Mouse (Mus musculus) heart, embryonic 11.5 days (tissue): ENCODE measurements around the gene Rpusd2. TPM values are rescaled to one million over a fixed set of nuclear protein-coding genes. Genes with fewer than 3 reads are reported as not detected.

Experiments used
- ATAC-seq: fragments of 200-750 bp; cut with Nextera tagmentation; replicated peaks from 2 replicates; pipeline ENCODE4 v1.8.0; 2017; ENCODE audit warnings: moderate library complexity; ENCODE audit not compliant: insufficient number of reproducible peaks, low FRiP score, low TSS enrichment
- H3K27ac ChIP-seq: fragments of 300-500 bp; sonication (generic); 2 replicates; pipeline ENCODE4 v1.5.1; 2014; ENCODE audit warnings: mild to moderate bottlenecking, low read depth, low read length
- H3K27me3 ChIP-seq: fragments of 300-500 bp; sonication (generic); 2 replicates; pipeline ENCODE4 v1.6.1; 2014; ENCODE audit warnings: mild to moderate bottlenecking, low read length, mixed read lengths; ENCODE audit not compliant: control insufficient read depth, insufficient read depth
- H3K36me3 ChIP-seq: fragments of 300-500 bp; sonication (generic); 2 replicates; pipeline ENCODE4 v1.6.1; 2014; ENCODE audit warnings: mild to moderate bottlenecking, low read length, moderate library complexity, mixed read lengths; ENCODE audit not compliant: control insufficient read depth, insufficient read depth
- H3K4me1 ChIP-seq: fragments of 300-500 bp; sonication (generic); 2 replicates; pipeline ENCODE4 v1.6.1; 2014; ENCODE audit warnings: low read length; ENCODE audit not compliant: control insufficient read depth, insufficient read depth
- H3K4me2 ChIP-seq: fragments of 300-500 bp; sonication (generic); 2 replicates; pipeline ENCODE4 v1.6.1; 2014; ENCODE audit warnings: mild to moderate bottlenecking, moderate library complexity
- H3K4me3 ChIP-seq: fragments of 300-500 bp; sonication (generic); 2 replicates; pipeline ENCODE4 v1.5.1; 2014; ENCODE audit warnings: low read depth, low read length
- H3K9ac ChIP-seq: fragments of 300-500 bp; sonication (generic); 2 replicates; pipeline ENCODE4 v1.6.1; 2014; ENCODE audit warnings: mild to moderate bottlenecking, low read depth, low read length, moderate library complexity
- H3K9me3 ChIP-seq: fragments of 300-500 bp; sonication (generic); replicated peaks from 2 replicates; pipeline ENCODE4 v1.6.1; 2016; ENCODE audit warnings: low read length; ENCODE audit not compliant: control insufficient read depth
- WGBS: fragments of 180-500 bp; shearing (Covaris S2); extraction: QIAGEN DNeasy Blood & Tissue Kit; methylation state at CpG from one replicate; pipeline ENCODE4 v1.1.7; 2014; ENCODE audit not compliant: insufficient replicate concordance; 5-methylcytosine and 5-hydroxymethylcytosine counted together
- polyA plus RNA-seq: library from polyadenylated mRNA; unstranded; fragments of >200 nt; fragmentation: Nextera tagmentation; extraction: Ambion mirVana; gene quantifications from 2 replicates; pipeline ENCODE4 v1.2.1, GENCODE M21; 2014

Rpusd2 gene
- polyA plus RNA-seq, 1 experiment from 2014 or later: 4.8 TPM

DNA sequence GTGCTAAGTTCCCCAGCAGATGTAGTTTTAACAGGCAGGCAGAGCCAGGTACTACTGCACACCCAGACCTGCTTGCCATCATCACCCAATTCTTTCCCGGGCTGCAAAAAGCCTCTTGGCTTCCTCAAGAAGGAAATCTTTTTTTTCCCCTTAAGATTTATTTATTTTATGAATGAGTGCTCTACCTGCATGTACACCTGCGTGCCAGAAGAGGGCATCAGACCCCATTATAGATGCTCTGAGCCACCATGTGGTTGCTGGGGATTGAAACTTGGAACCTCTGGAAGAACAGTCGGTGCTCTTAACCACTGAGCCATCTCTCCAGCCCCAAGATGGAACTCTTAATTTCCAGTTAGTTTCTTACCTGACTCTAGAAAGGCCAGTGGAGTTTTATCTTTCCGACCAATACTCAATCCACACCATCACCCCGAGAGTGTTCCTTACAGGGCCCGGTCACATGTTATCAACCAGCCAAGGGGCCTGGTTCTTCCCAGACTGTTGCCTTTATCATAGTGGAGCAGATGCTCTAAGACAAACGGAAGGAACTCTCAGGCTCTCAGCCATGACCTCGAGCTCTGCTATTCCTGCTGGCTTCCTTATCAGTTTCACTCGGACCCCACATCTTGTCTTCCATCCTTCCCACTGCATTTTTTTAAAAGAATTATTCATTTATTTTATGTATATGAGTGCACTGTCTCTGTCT, 9.9 kb upstream of the Rpusd2 start:
- Histone ChIP-seq H3K36me3 (peaks cover 16% of the 10 kb centered on the region), H3K27ac (no peak overlapping the region)

DNA sequence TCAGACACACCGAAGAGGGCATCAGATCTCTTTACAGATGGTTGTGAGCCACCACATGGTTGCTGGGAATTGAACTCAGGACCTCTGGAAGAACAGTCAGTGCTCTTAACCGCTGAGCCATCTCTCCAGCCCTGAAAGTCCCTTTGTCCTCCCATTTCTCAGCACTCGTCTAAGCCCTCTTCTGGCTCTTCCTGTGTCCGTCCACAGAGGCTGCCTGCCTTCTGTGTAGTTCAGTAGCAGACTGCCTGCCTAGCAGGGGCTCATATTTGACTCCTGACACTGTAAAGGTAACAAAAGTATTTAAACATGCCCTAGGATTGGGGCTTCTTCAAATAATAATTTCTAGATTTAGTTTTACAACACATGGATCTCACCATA, 9.4 kb upstream of the Rpusd2 start:
- H3K9me3 ChIP-seq: no peaks in the 10 kb centered on the region
- H3K4me1 ChIP-seq: peaks cover 12% of the 10 kb centered on the region; the same call in 1 of the 2 replicates
- no peaks in the 10 kb centered on the region for H3K27me3 ChIP-seq
- no peak overlapping the region for H3K9ac ChIP-seq
- H3K4me2 ChIP-seq: no peak overlapping the region
- 64% methylated on average over 4 of the region's 4 CpGs for WGBS
- H3K27ac ChIP-seq: no peak overlapping the region
- H3K36me3 ChIP-seq: peaks cover 16% of the 10 kb centered on the region
- no peak overlapping the region for H3K4me3 ChIP-seq
- no peak for ATAC-seq

More for the DNA sequence above, 9.9 kb upstream of the Rpusd2 start:
- H3K27me3 ChIP-seq: no peaks in the 10 kb centered on the region
- H3K9ac ChIP-seq: no peak overlapping the region
- peaks cover 12% of the 10 kb centered on the region; the same call in 1 of the 2 replicates for H3K4me1 ChIP-seq
- no peaks in the 10 kb centered on the region for H3K9me3 ChIP-seq
- WGBS: 58% methylated on average over 9 of the region's 9 CpGs
- H3K4me2 ChIP-seq: no peak overlapping the region
- no peak overlapping the region for H3K4me3 ChIP-seq
- ATAC-seq: peak; percentile 48; the same call in 1 of the 2 replicates

DNA sequence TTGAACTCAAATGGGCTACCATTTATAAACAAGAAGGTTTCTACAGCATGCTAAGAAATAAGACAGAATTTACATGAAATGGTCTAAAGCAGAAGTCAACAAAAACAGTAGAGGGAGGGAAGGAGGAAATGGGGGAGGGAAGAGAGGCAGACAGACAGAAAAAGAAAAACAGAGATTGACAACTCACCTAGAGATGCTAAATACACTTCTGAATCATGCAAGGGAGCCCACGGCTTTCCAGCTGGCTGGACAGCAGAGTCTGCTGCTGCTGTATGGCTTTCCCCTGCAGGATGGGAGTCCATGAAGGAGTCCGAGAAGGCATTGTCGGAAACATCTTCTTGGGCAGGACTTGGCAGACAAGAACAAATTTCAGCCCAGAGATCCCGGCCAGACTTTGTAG, 7.6 kb upstream of the Rpusd2 start:
- no peak overlapping the region for H3K9ac ChIP-seq
- H3K36me3 ChIP-seq: peaks cover 6% of the 10 kb centered on the region
- no peaks in the 10 kb centered on the region for H3K27me3 ChIP-seq
- peaks cover 12% of the 10 kb centered on the region; the same call in 1 of the 2 replicates for H3K4me1 ChIP-seq
- no peak overlapping the region for H3K27ac ChIP-seq
- H3K4me3 ChIP-seq: no peak overlapping the region
- H3K9me3 ChIP-seq: no peaks in the 10 kb centered on the region
- H3K4me2 ChIP-seq: no peak overlapping the region
- WGBS: 89% methylated on average over 4 of the region's 4 CpGs
- no peak for ATAC-seq

DNA sequence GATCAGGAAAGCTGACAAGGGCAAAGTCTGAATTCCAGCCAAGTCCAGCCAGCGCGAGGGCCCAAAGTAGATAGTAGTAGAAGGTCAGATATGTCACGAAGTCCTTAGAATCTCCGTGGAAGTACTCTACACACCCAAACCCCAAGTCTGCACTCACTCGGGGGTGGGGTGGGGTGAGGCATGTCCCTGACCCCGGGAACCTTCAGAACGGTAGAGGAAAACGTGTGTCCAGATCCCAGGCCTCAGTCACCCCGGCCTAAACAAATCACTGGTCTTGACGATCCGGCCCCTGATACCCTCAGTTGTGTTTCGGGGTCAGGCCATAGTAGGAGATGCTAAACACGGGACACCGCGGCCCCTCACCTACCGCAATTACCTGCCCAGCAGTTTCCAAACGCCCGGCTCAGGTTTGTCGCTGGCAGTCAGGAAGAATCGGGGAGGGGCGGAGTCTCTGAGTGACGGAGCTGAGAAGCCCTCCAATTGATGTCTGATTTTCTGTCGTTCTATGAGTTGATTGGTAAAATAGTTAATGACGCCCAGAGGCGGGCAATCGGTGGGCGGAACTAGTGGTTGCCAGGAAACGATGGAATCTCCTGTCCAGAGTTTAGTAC, 5.5 kb upstream of the Rpusd2 start, which contains the start of gene Ccdc32:
Gene Ccdc32, minus strand, starts transcription at position 453 of the 611 bp plus-strand sequence.
- peak within 1 kb of the TSS; percentile 82 for H3K9ac ChIP-seq
- H3K4me3 ChIP-seq: peak within 1 kb of the TSS; percentile 75
- WGBS: 0% methylated on average over 28 of the region's 28 CpGs
- H3K9me3 ChIP-seq: no peaks in the 10 kb centered on the region
- peaks cover 12% of the 10 kb centered on the region; the same call in 1 of the 2 replicates for H3K4me1 ChIP-seq
- no peak within 1 kb of the TSS for H3K27ac ChIP-seq
- H3K4me2 ChIP-seq: peak within 1 kb of the TSS; percentile 79
- no peaks in the 10 kb centered on the region for H3K27me3 ChIP-seq
- peak; percentile 82 for ATAC-seq
- peaks cover 3% of the 10 kb centered on the region; the same call in 1 of the 2 replicates for H3K36me3 ChIP-seq

DNA sequence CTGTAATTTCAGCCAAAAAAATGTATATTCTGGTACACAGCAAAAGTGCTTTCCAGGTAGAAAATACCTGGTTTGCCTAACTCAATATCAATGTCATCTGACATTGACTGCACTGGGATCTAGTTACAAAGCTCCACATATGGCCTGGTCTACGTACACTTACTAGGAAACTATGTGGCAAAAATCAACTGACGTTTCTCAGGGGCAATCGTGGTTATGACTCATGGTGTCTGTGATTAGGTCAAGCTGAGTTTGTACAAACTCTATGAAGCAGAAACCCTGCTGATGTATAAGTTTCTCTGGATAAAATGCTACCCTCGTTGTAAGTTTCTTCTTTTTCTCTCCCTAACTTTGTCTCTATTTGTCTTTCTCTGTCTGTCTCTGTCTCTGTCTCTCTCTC, 2.4 kb upstream of the Rpusd2 start:
- no peak for ATAC-seq
- no peak overlapping the region for H3K4me3 ChIP-seq
- H3K27ac ChIP-seq: no peak overlapping the region
- H3K4me2 ChIP-seq: no peak overlapping the region
- no peaks in the 10 kb centered on the region for H3K36me3 ChIP-seq
- no peaks in the 10 kb centered on the region for H3K27me3 ChIP-seq
- 58% methylated on average over 4 of the region's 4 CpGs for WGBS
- H3K9me3 ChIP-seq: no peaks in the 10 kb centered on the region
- peaks cover 20% of the 10 kb centered on the region for H3K4me1 ChIP-seq
- H3K9ac ChIP-seq: no peak overlapping the region

DNA sequence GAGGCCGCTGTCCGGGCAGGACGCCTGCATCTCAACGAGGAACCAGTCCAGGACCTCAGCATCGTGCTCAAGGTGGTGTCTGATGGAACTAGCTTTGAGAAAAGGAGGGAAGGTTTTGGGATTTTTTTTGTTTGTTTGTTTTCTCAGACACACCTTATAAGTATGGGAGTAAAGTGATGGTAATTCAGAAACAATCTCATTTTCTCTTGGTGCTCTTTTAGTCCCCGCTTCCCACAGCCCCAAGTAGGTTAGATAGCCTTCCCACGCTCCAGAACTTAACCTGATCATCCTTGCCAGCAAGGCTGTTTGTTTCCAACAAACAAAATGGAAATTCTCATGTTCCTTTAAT, 781 bp downstream of the Rpusd2 start:
- Histone ChIP-seq H3K4me3 (peak overlapping the region; percentile 91), H3K4me2 (peak overlapping the region; percentile 85), H3K4me1 (peaks cover 7% of the 10 kb centered on the region), H3K9ac (peak overlapping the region; percentile 95), H3K36me3 (peaks cover 3% of the 10 kb centered on the region; the same call in 1 of the 2 replicates), H3K27me3 (no peaks in the 10 kb centered on the region), H3K9me3 (no peaks in the 10 kb centered on the region), H3K27ac (peak overlapping the region; percentile 94)
- WGBS: 12% methylated on average over 7 of the region's 7 CpGs
- ATAC-seq: peak; percentile 33; the same call in 1 of the 2 replicates

DNA sequence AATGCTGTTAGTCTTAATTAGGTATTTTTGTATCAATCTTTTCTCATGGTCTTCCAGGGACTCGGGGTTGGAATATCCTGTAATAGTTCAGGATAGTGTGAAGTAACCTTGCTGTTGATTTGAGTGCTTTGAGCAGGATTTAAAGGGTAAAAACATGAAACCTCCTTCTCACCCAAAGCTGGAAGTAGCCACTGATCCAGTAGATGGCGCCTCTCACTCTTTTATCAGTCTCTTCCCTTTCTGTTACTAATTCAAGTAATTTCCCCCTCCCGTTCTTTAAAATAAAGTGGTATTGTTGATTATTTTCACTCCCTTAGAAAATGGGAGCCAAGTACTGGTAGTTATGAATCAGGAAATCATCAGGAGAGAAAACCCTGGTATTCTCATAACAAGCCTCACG, 6.3 kb downstream of the Rpusd2 start:
- Histone ChIP-seq H3K27me3 (no peaks in the 10 kb centered on the region), H3K4me1 (no peaks in the 10 kb centered on the region), H3K27ac (no peak overlapping the region), H3K9ac (no peak overlapping the region), H3K36me3 (peaks cover 3% of the 10 kb centered on the region; the same call in 1 of the 2 replicates), H3K4me3 (no peak overlapping the region), H3K4me2 (no peak overlapping the region), H3K9me3 (no peaks in the 10 kb centered on the region)
- WGBS: 50% methylated on average over 4 of the region's 4 CpGs
- no peak for ATAC-seq

DNA sequence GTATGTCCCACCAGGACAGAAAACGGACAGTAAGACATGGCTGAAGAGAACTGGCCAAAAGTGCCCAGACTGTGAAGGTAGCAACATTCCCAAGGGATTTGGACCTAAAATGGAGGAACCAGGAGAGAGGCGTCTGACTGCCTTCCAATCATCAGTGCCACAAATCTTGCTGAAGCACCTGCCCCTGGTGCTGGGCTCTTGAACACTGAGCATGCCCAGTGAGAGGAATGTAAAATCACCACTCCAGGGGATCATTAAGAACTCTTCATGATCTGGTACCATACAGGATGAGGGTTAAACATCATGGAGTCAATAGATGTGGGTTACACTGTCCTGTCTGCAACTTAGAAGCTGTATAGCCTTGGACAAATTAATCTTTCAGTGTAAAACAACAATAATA, 10.6 kb downstream of the Rpusd2 start:
- no peak overlapping the region for H3K4me2 ChIP-seq
- no peaks in the 10 kb centered on the region for H3K36me3 ChIP-seq
- H3K4me3 ChIP-seq: no peak overlapping the region
- no peak for ATAC-seq
- H3K27ac ChIP-seq: no peak overlapping the region
- H3K27me3 ChIP-seq: no peaks in the 10 kb centered on the region
- H3K9me3 ChIP-seq: no peaks in the 10 kb centered on the region
- WGBS: 49% methylated on average over 2 of the region's 2 CpGs
- H3K4me1 ChIP-seq: peaks cover 6% of the 10 kb centered on the region
- H3K9ac ChIP-seq: no peak overlapping the region
